Mouse (Mus musculus) urinary bladder, postnatal 36 days (tissue): ENCODE measurements around the gene Rexo4.
A peak's percentile ranks its signal among the peaks of the same experiment; 100 is the strongest.

Source experiments
- DNase-seq, 2 experiments: peaks; one replicate each; pipeline ENCODE4 v3.0.0; 2022; ENCODE audit warnings: low spot score in 2 of 2, mixed read lengths in 1 of 2

Gene Rexo4

GRCm38 (mm10) chr2:26963923-26964723, at the start of gene Rexo4:
Gene Rexo4 (minus strand): TSS chr2:26964386.
- peak; percentile 87 to 91 for DNase-seq

GRCm38 (mm10) chr2:27009714-27010244, 45.6 kb upstream of the Rexo4 start, which contains the start of gene Cacfd1:
Gene Cacfd1 (plus strand): TSS chr2:27009926.
- peak; percentile 75 to 85 for DNase-seq

GRCm38 (mm10) chr2:27007701-27008100, 43.5 kb upstream of the Rexo4 start:
- DNase-seq, result peak in 1 of 2 experiments; percentile 14

GRCm38 (mm10) chr2:27006255-27006654, 42.1 kb upstream of the Rexo4 start:
- no peak for DNase-seq

GRCm38 (mm10) chr2:26997993-26998392, 33.8 kb upstream of the Rexo4 start:
- DNase-seq, result no peak

- no peak for DNase-seq
Measured at GRCm38 (mm10) chr2:26997498-26997897, 33.3 kb upstream of the Rexo4 start.

- DNase-seq, result no peak
Measured at GRCm38 (mm10) chr2:26993936-26994335, 29.8 kb upstream of the Rexo4 start.

GRCm38 (mm10) chr2:26984640-26985039, 20.5 kb upstream of the Rexo4 start:
- no peak for DNase-seq

- DNase-seq, result no peak
Measured at GRCm38 (mm10) chr2:26984179-26984578, 20.0 kb upstream of the Rexo4 start.

- no peak for DNase-seq
Measured at GRCm38 (mm10) chr2:26980361-26980760, 16.2 kb upstream of the Rexo4 start.

GRCm38 (mm10) chr2:26973960-26974359, 9.8 kb upstream of the Rexo4 start:
- no peak for DNase-seq

GRCm38 (mm10) chr2:26973116-26973515, 8.9 kb upstream of the Rexo4 start, which contains the start of gene Adamts13:
Gene Adamts13 (plus strand): TSS chr2:26973416.
- no peak for DNase-seq

- DNase-seq, result no peak
Measured at GRCm38 (mm10) chr2:26967262-26967661, 3.1 kb upstream of the Rexo4 start.

GRCm38 (mm10) chr2:26964724-26965370, 661 bp upstream of the Rexo4 start:
- DNase-seq, result no peak

GRCm38 (mm10) chr2:26960756-26961155, 3.4 kb downstream of the Rexo4 start:
- no peak for DNase-seq

GRCm38 (mm10) chr2:26957488-26957859, 6.7 kb downstream of the Rexo4 start:
- no peak for DNase-seq

GRCm38 (mm10) chr2:26956811-26957487, 7.2 kb downstream of the Rexo4 start:
- DNase-seq, result no peak

- DNase-seq, result no peak
Measured at GRCm38 (mm10) chr2:26954735-26955395, 9.3 kb downstream of the Rexo4 start.

GRCm38 (mm10) chr2:26952866-26953265, 11.3 kb downstream of the Rexo4 start:
- no peak for DNase-seq

- DNase-seq, result no peak
Measured at GRCm38 (mm10) chr2:26952193-26952592, 12.0 kb downstream of the Rexo4 start.

GRCm38 (mm10) chr2:26951346-26951905, 12.8 kb downstream of the Rexo4 start:
- DNase-seq, result no peak
